Mouse (Mus musculus) thymus, adult 2 months (tissue): ENCODE data around the gene Inpp1.

Source experiments
- CTCF ChIP-seq: fragments of 200-500 bp; IDR thresholded peaks from 2 replicates; pipeline ENCODE4 v1.5.1; 2012; ENCODE audit warnings: mild to moderate bottlenecking, control low read depth, low read length, moderate library complexity, borderline replicate concordance; ENCODE audit not compliant: control insufficient read depth, poor library complexity, insufficient read depth; ENCODE audit errors: extremely low read depth
- POLR2A ChIP-seq: fragments of 200-500 bp; IDR thresholded peaks from 2 replicates; pipeline ENCODE4 v1.6.1; 2012; ENCODE audit warnings: mild to moderate bottlenecking, low read length, control low read depth, moderate library complexity; ENCODE audit not compliant: control insufficient read depth, poor library complexity, insufficient read depth; ENCODE audit errors: extremely low read depth

- TF ChIP-seq POLR2A (no peak), CTCF (no peak)
Measured at GRCm38 (mm10) chr1:52808456-52808855, 9.0 kb downstream of the Inpp1 start.
